Comparison of ENCODE assay signal across 8 mouse cellular contexts in the genomic region with DNA sequence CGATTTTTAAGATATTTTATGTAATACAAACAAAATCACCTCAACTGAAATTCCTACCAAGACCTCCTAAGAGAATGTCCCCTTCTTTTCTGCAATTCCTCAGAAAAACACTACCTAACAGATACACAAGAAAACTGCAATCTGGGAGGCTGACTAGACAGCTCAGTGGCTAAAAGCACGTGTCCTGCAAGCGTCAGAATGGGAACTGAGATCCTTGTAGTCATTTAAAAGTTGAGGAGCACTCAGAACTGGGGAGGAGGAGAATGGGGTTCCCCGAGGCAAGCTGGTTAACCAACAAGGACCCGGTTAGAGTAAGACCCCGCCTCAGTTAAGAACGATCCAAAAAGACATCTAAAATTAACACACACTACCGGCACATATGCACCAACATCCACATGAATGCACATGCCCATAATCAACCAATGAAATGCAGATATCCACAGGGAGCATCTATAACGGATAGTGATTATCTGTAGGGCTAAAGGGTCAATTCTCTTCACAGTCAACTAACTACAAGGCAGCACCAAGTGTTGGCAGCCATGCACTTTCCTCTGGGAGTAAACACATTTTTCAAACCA. TPM values are rescaled to one million over a fixed set of nuclear protein-coding genes. Genes with fewer than 3 reads are reported as not detected.
DNase-seq lines count a peak whose midpoint lies in the region; ATAC-seq and TF ChIP-seq lines count a peak whose summit lies in the region.

No protein-coding gene starts in this region.

- peak overlapping the region; percentile 90 for H3K4me2 ChIP-seq in forebrain, embryonic 14.5 days (ENCODE audit: low read length)
- H3K4me2 ChIP-seq in liver, embryonic 16.5 days (ENCODE audit: low read depth, low read length): peak overlapping the region; percentile 82

- H3K36me3 ChIP-seq in heart, adult 2 months (ENCODE audit: control insufficient read depth, insufficient read depth, low read length): no peaks in the 10 kb centered on the region
- H3K36me3 ChIP-seq in E14TG2a.4 (ENCODE audit: insufficient read depth, low read length): peaks cover 54% of the 10 kb centered on the region
- H3K36me3 ChIP-seq in forebrain, embryonic 14.5 days (ENCODE audit: control insufficient read depth, insufficient read depth, low read length): peaks cover 22% of the 10 kb centered on the region
- peaks cover 19% of the 10 kb centered on the region for H3K36me3 ChIP-seq in liver, embryonic 16.5 days (ENCODE audit: control insufficient read depth, insufficient read depth)

- H3K4me3 ChIP-seq in heart, adult 2 months: peak overlapping the region; percentile 95
- peak overlapping the region; percentile 99 for H3K4me3 ChIP-seq in E14TG2a.4 (replicated peaks; ENCODE audit: low read length)
- H3K4me3 ChIP-seq in forebrain, embryonic 14.5 days (ENCODE audit: low read depth, low read length): peak overlapping the region; percentile 97
- peak overlapping the region; percentile 95 for H3K4me3 ChIP-seq in liver, embryonic 16.5 days (ENCODE audit: low read depth, low read length)

- TF ChIP-seq EP300 in heart, adult 2 months (IDR thresholded peaks at IDR 0.05; ENCODE audit: insufficient read depth, low read depth, low read length): no peak

- ATAC-seq in forebrain, embryonic 14.5 days: no peak
- no peak for ATAC-seq in liver, embryonic 16.5 days (ENCODE audit: low read depth)

- H3K9ac ChIP-seq in heart, adult 2 months (ENCODE audit: low read depth, low read length): peak overlapping the region; percentile 89
- peak overlapping the region; percentile 89 for H3K9ac ChIP-seq in forebrain, embryonic 14.5 days (ENCODE audit: low read length)
- H3K9ac ChIP-seq in liver, embryonic 16.5 days (ENCODE audit: low read depth, low read length): peak overlapping the region; percentile 95

- TF ChIP-seq POLR2A in heart, adult 2 months (IDR thresholded peaks at IDR 0.05; ENCODE audit: insufficient read depth, low read depth, low read length): no peak

- DNase-seq in heart, adult 2 months: no peak
- DNase-seq in heart, postnatal 14 days: no peak
- DNase-seq in forebrain, embryonic 14.5 days (ENCODE audit: low spot score): no peak
- DNase-seq in thymus, postnatal 25 days: no peak
- no peak for DNase-seq in urinary bladder, postnatal 25 days (ENCODE audit: low spot score)
- DNase-seq in urinary bladder, postnatal 10 days (ENCODE audit: low spot score): no peak

- H3K27ac ChIP-seq in heart, adult 2 months: peak overlapping the region; percentile 65; the same call in 1 of the 2 replicates
- H3K27ac ChIP-seq in forebrain, embryonic 14.5 days (ENCODE audit: low read depth, low read length): 0 out of 2 replicates have a peak overlapping the region, but pooled peaks have one; percentile 73
- peak overlapping the region; percentile 91 for H3K27ac ChIP-seq in liver, embryonic 16.5 days (ENCODE audit: low read length)

- 0 out of 2 replicates have a peak, but pooled peaks cover 1% of the 10 kb centered on the region for H3K4me1 ChIP-seq in heart, adult 2 months (ENCODE audit: control insufficient read depth, insufficient read depth, low read length)
- peaks cover 26% of the 10 kb centered on the region for H3K4me1 ChIP-seq in E14TG2a.4 (replicated peaks; ENCODE audit: low read depth, low read length)
- H3K4me1 ChIP-seq in forebrain, embryonic 14.5 days (ENCODE audit: control insufficient read depth, insufficient read depth, low read length): peaks cover 10% of the 10 kb centered on the region
- peaks cover 15% of the 10 kb centered on the region for H3K4me1 ChIP-seq in liver, embryonic 16.5 days (ENCODE audit: control insufficient read depth, low read depth, low read length)

- TF ChIP-seq CTCF in heart, adult 2 months (IDR thresholded peaks at IDR 0.05): no peak
- no peak for TF ChIP-seq CTCF in E14TG2a.4 (conservative IDR thresholded peaks at IDR 0.05; ENCODE audit: low read length)

- intact Hi-C loops in heart, adult 2 months (cut with DNase I): loop anchor here (2.0 kb wide), 1 partner anchor 83 kb away; a partner anchor contains a TSS
- intact Hi-C loops in heart, postnatal 14 days (cut with DNase I): no loop called here

- WGBS in heart, adult 2 months: 23% methylated on average over 9 of the region's 9 CpGs
- 32% methylated on average over 9 of the region's 9 CpGs for WGBS in forebrain, embryonic 14.5 days
- whole genome bisulfite sequencing in liver, embryonic 16.5 days (ENCODE audit: insufficient replicate concordance): 9% methylated on average over 9 of the region's 9 CpGs

- H3K9me3 ChIP-seq in E14TG2a.4 (ENCODE audit: low read length): peaks cover 38% of the 10 kb centered on the region
- peaks cover 13% of the 10 kb centered on the region for H3K9me3 ChIP-seq in forebrain, embryonic 14.5 days (replicated peaks; ENCODE audit: control insufficient read depth, low read length)
- H3K9me3 ChIP-seq in liver, embryonic 16.5 days (replicated peaks; ENCODE audit: control insufficient read depth, low read length): peaks cover 14% of the 10 kb centered on the region

- 0 out of 2 replicates have a peak, but pooled peaks cover 2% of the 10 kb centered on the region for H3K79me2 ChIP-seq in heart, adult 2 months (replicated peaks; ENCODE audit: control insufficient read depth, insufficient read depth, low read length)

- H3K27me3 ChIP-seq in heart, adult 2 months (ENCODE audit: control insufficient read depth, insufficient read depth, low read length): no peaks in the 10 kb centered on the region
- no peaks in the 10 kb centered on the region for H3K27me3 ChIP-seq in E14TG2a.4 (ENCODE audit: insufficient read depth, low read length)
- H3K27me3 ChIP-seq in forebrain, embryonic 14.5 days (replicated peaks; ENCODE audit: control insufficient read depth, insufficient read depth, low read length): no peaks in the 10 kb centered on the region
- no peaks in the 10 kb centered on the region for H3K27me3 ChIP-seq in liver, embryonic 16.5 days (ENCODE audit: control insufficient read depth, insufficient read depth, low read depth, low read length)

RNA-seq across cellular contexts. Expression of a gene that starts 1.0 kb away (rescaled TPM):
- total RNA-seq in heart, adult 2 months (2021): 10 to 100 TPM in 1 of 2 experiments, 1 to 10 TPM in 1; 8.8 to 10.2 TPM
- polyA plus RNA-seq in heart, adult 2 months (2012; rRNA removed): 4.0 and 5.4 TPM in 2 replicates
- 10 to 100 TPM in 1 of 2 experiments, 1 to 10 TPM in 1; 9.6 to 10.2 TPM for total RNA-seq in heart, postnatal 14 days (2021)
- polyA plus RNA-seq in forebrain, embryonic 14.5 days (2014; fragmentation: Nextera tagmentation; extraction: Ambion mirVana): 28.4 and 32.5 TPM in 2 replicates
- 22.6 and 24.5 TPM in 2 replicates for polyA plus RNA-seq in liver, embryonic 16.5 days (2015; fragmentation: Nextera tagmentation; extraction: Ambion mirVana)

RNA-seq across cellular contexts. Expression of a gene that starts 58.6 kb away (rescaled TPM):
- total RNA-seq in heart, adult 2 months (2021): 10 to 100 TPM; 17.5 to 19.6 TPM
- 18.3 and 23.2 TPM in 2 replicates for polyA plus RNA-seq in heart, adult 2 months (2012; rRNA removed)
- 10 to 100 TPM; 16.7 to 19.6 TPM for total RNA-seq in heart, postnatal 14 days (2021)
- polyA plus RNA-seq in forebrain, embryonic 14.5 days (2014; fragmentation: Nextera tagmentation; extraction: Ambion mirVana): 55.9 and 59.9 TPM in 2 replicates
- 16.5 and 19.6 TPM in 2 replicates for polyA plus RNA-seq in liver, embryonic 16.5 days (2015; fragmentation: Nextera tagmentation; extraction: Ambion mirVana)

RNA-seq across cellular contexts. Expression of a gene that starts 58.9 kb away (rescaled TPM):
- total RNA-seq in heart, adult 2 months (2021): 1 to 10 TPM; 9.1 to 9.4 TPM
- 14.5 and 25.7 TPM in 2 replicates for polyA plus RNA-seq in heart, adult 2 months (2012; rRNA removed)
- total RNA-seq in heart, postnatal 14 days (2021): 10 to 100 TPM; 12.8 to 13.3 TPM
- 67.6 and 74.1 TPM in 2 replicates for polyA plus RNA-seq in forebrain, embryonic 14.5 days (2014; fragmentation: Nextera tagmentation; extraction: Ambion mirVana)
- 10.4 and 11.5 TPM in 2 replicates for polyA plus RNA-seq in liver, embryonic 16.5 days (2015; fragmentation: Nextera tagmentation; extraction: Ambion mirVana)
